Mouse (Mus musculus): ENCODE data around the gene Efna4.

GRCm38 (mm10) chr3:89308089-89308488 is 29.7 kb downstream of the Efna4 start:
- TF ChIP-seq GATA1 (IDR thresholded peaks at IDR 0.05; ENCODE audit: borderline replicate concordance, low read length) (no peak), FLI1 (IDR thresholded peaks at IDR 0.05; ENCODE audit: low read length) (no peak)

All from megakaryocyte, embryonic 14.5 days (primary cell).